Mouse (Mus musculus) forebrain, embryonic 14.5 days (tissue): ENCODE data around the gene Sema5b. TPM values are rescaled to one million over a fixed set of nuclear protein-coding genes. Genes with fewer than 3 reads are reported as not detected.

Experiments used
- ATAC-seq: fragments of 200-750 bp; cut with Nextera tagmentation; 2 replicates; pipeline ENCODE4 v1.8.0; 2017; ENCODE audit warnings: mild to moderate bottlenecking, moderate library complexity
- DNase-seq: peaks from one replicate; pipeline ENCODE4 v3.0.0-alpha.2; 2015; ENCODE audit warnings: low spot score
- H3K27ac ChIP-seq: fragments of 300-500 bp; sonication (generic); 2 replicates; pipeline ENCODE4 v1.5.1; 2014; ENCODE audit warnings: low read depth, mild to moderate bottlenecking, control low read depth, low read length, moderate library complexity
- H3K27me3 ChIP-seq: fragments of 300-500 bp; sonication (generic); replicated peaks from 2 replicates; pipeline ENCODE4 v1.6.1; 2014; ENCODE audit warnings: low read length, control low read depth, mixed read lengths; ENCODE audit not compliant: control insufficient read depth, insufficient read depth
- H3K36me3 ChIP-seq: fragments of 300-500 bp; sonication (generic); 2 replicates; pipeline ENCODE4 v1.6.1; 2014; ENCODE audit warnings: low read length, control low read depth; ENCODE audit not compliant: control insufficient read depth, insufficient read depth
- H3K4me1 ChIP-seq: fragments of 300-500 bp; sonication (generic); 2 replicates; pipeline ENCODE4 v1.6.1; 2014; ENCODE audit warnings: antibody characterized with exemption, low read length, control low read depth; ENCODE audit not compliant: control insufficient read depth, insufficient read depth
- H3K4me2 ChIP-seq: fragments of 300-500 bp; sonication (generic); 2 replicates; pipeline ENCODE4 v1.6.1; 2014; ENCODE audit warnings: mild to moderate bottlenecking, control low read depth, low read length
- H3K4me3 ChIP-seq: fragments of 300-500 bp; sonication (generic); 2 replicates; pipeline ENCODE4 v1.5.1; 2014; ENCODE audit warnings: low read depth, low read length, control low read depth
- H3K9ac ChIP-seq: fragments of 300-500 bp; sonication (generic); 2 replicates; pipeline ENCODE4 v1.6.1; 2014; ENCODE audit warnings: mild to moderate bottlenecking, low read length, control low read depth, moderate library complexity
- H3K9me3 ChIP-seq: fragments of 300-500 bp; sonication (generic); replicated peaks from 2 replicates; pipeline ENCODE4 v1.6.1; 2016; ENCODE audit warnings: low read length, control low read depth, mixed read lengths; ENCODE audit not compliant: control insufficient read depth
- WGBS: fragments of 180-500 bp; shearing (Covaris S2); extraction: QIAGEN DNeasy Blood & Tissue Kit; methylation state at CpG from one replicate; pipeline ENCODE4 v1.1.7; 2014; 5-methylcytosine and 5-hydroxymethylcytosine counted together
- polyA plus RNA-seq: library from polyadenylated mRNA; unstranded; fragments of >200 nt; fragmentation: Nextera tagmentation; extraction: Ambion mirVana; gene quantifications from 2 replicates; pipeline ENCODE4 v1.2.1, GENCODE M21; 2014

The Sema5b gene
- polyA plus RNA-seq, 1 experiment from 2014 or later = 10.5 TPM

- H3K4me3 ChIP-seq = no peak overlapping the region
- DNase-seq (peak; percentile 47), ATAC-seq (peak; percentile 27; the same call in 1 of the 2 replicates)
- 47% methylated on average over 6 of the region's 6 CpGs for WGBS
- H3K27ac ChIP-seq = peak overlapping the region; percentile 69
- no peak overlapping the region; the same call in 1 of the 2 replicates for H3K9ac ChIP-seq
- H3K36me3 ChIP-seq = peaks cover 17% of the 10 kb centered on the region
- no peaks in the 10 kb centered on the region for H3K27me3 ChIP-seq
- peaks cover 22% of the 10 kb centered on the region for H3K4me1 ChIP-seq
- H3K9me3 ChIP-seq = no peaks in the 10 kb centered on the region
- H3K4me2 ChIP-seq = no peak overlapping the region
Measured at GRCm38 (mm10) chr16:35624877-35625276, 83.9 kb downstream of the Sema5b start.

GRCm38 (mm10) chr16:35625286-35626020 is 84.5 kb downstream of the Sema5b start:
- no peaks in the 10 kb centered on the region for H3K27me3 ChIP-seq
- peak; percentile 74 for DNase-seq
- peak overlapping the region; percentile 69 for H3K27ac ChIP-seq
- no peak overlapping the region for H3K4me2 ChIP-seq
- H3K4me1 ChIP-seq = peaks cover 22% of the 10 kb centered on the region
- WGBS = 53% methylated on average over 16 of the region's 16 CpGs
- no peak overlapping the region; the same call in 1 of the 2 replicates for H3K9ac ChIP-seq
- ATAC-seq = peak; percentile 51
- no peaks in the 10 kb centered on the region for H3K9me3 ChIP-seq
- H3K4me3 ChIP-seq = no peak overlapping the region
- H3K36me3 ChIP-seq = peaks cover 17% of the 10 kb centered on the region

GRCm38 (mm10) chr16:35627992-35628607 is 87.2 kb downstream of the Sema5b start:
- 38% methylated on average over 10 of the region's 10 CpGs for WGBS
- Histone ChIP-seq H3K9me3 (no peaks in the 10 kb centered on the region), H3K27ac (no peak overlapping the region), H3K4me3 (no peak overlapping the region), H3K36me3 (peaks cover 31% of the 10 kb centered on the region), H3K9ac (no peak overlapping the region), H3K27me3 (no peaks in the 10 kb centered on the region), H3K4me1 (peaks cover 22% of the 10 kb centered on the region), H3K4me2 (no peak overlapping the region)
- peak; percentile 81 for DNase-seq
- ATAC-seq = peak; percentile 73

- H3K4me3 ChIP-seq = no peak overlapping the region
- peaks cover 47% of the 10 kb centered on the region for H3K36me3 ChIP-seq
- peak; percentile 13; the same call in 1 of the 2 replicates for ATAC-seq
- 61% methylated on average over 16 of the region's 16 CpGs for WGBS
- peak overlapping the region; percentile 34; the same call in 1 of the 2 replicates for H3K27ac ChIP-seq
- H3K4me2 ChIP-seq = no peak overlapping the region
- H3K4me1 ChIP-seq = peaks cover 7% of the 10 kb centered on the region; the same call in 1 of the 2 replicates
- H3K27me3 ChIP-seq = no peaks in the 10 kb centered on the region
- no peaks in the 10 kb centered on the region for H3K9me3 ChIP-seq
- no peak overlapping the region for H3K9ac ChIP-seq
- peak; percentile 20 for DNase-seq
Measured at GRCm38 (mm10) chr16:35630470-35631183, 89.7 kb downstream of the Sema5b start.

- H3K4me2 ChIP-seq = no peak overlapping the region
- H3K9ac ChIP-seq = no peak overlapping the region
- H3K27me3 ChIP-seq = no peaks in the 10 kb centered on the region
- WGBS = 82% methylated on average over 2 of the region's 2 CpGs
- no peaks in the 10 kb centered on the region for H3K4me1 ChIP-seq
- no peak overlapping the region for H3K27ac ChIP-seq
- DNase-seq (no peak), ATAC-seq (no peak)
- H3K4me3 ChIP-seq = no peak overlapping the region
- peaks cover 51% of the 10 kb centered on the region for H3K36me3 ChIP-seq
- no peaks in the 10 kb centered on the region for H3K9me3 ChIP-seq
Measured at GRCm38 (mm10) chr16:35633058-35633457, 92.1 kb downstream of the Sema5b start.

DNA sequence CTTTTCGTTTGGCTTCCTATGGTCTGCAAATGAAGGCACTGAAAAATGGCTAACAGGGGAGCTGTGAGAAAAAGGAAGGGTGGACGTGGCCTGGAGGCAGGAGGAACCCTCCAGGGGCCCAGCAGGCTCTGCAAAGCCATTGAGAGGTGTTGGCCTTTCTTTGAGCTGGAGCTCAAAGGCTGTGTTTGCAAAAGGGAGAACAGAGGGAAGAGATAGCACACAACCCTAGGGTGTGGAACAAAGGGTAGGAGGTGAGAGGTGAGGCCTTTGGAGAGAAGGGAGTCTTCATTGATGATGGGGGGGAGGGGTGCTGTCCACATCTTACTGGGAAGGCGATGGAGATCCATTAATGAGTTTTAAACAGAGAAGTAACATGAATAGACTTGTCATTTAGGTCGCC is 94.0 kb downstream of the Sema5b start:
- H3K36me3 ChIP-seq = peaks cover 46% of the 10 kb centered on the region
- WGBS = 59% methylated on average over 4 of the region's 4 CpGs

DNA sequence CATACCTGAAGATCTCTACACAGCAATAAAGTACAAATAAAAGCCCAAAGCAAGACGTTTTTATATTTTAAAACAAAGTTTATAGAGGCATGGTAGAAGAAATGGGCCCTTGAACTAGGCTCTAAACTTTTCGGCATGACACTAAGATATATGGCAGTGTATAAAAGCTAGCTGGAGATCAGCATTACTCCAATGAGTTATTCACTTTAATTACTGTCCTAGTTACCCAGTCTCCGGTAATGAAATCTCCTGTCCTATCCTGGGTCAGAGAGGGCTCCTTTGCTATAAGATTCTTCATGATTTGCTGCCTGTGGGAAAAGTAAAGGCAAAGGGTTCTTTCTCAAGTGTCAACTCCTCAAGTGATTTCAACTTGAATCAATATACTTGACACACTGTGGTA is 98.6 kb downstream of the Sema5b start:
- Histone ChIP-seq H3K9ac (no peak overlapping the region), H3K4me3 (no peak overlapping the region), H3K27ac (no peak overlapping the region), H3K9me3 (no peaks in the 10 kb centered on the region), H3K27me3 (no peaks in the 10 kb centered on the region), H3K36me3 (peaks cover 21% of the 10 kb centered on the region; the same call in 1 of the 2 replicates), H3K4me2 (no peak overlapping the region), H3K4me1 (no peaks in the 10 kb centered on the region)
- no peak for ATAC-seq
- no peak for DNase-seq
- 88% methylated on average over 3 of the region's 3 CpGs for WGBS

More for the DNA sequence above, 94.0 kb downstream of the Sema5b start:
- no peak for ATAC-seq
- Histone ChIP-seq H3K9me3 (no peaks in the 10 kb centered on the region), H3K9ac (no peak overlapping the region), H3K4me1 (no peaks in the 10 kb centered on the region), H3K4me2 (no peak overlapping the region), H3K27ac (no peak overlapping the region), H3K4me3 (no peak overlapping the region), H3K27me3 (no peaks in the 10 kb centered on the region)
- DNase-seq = no peak

- WGBS = 83% methylated on average over 4 of the region's 4 CpGs
- Histone ChIP-seq H3K9ac (no peak overlapping the region), H3K36me3 (peaks cover 40% of the 10 kb centered on the region), H3K9me3 (no peaks in the 10 kb centered on the region), H3K4me3 (no peak overlapping the region), H3K4me2 (no peak overlapping the region), H3K27ac (no peak overlapping the region), H3K27me3 (no peaks in the 10 kb centered on the region), H3K4me1 (no peaks in the 10 kb centered on the region)
- no peak for DNase-seq
- ATAC-seq = no peak
Measured at GRCm38 (mm10) chr16:35648862-35649261, 107.9 kb downstream of the Sema5b start.
